Mouse (Mus musculus): ENCODE measurements around the gene Zfp747.

DNA sequence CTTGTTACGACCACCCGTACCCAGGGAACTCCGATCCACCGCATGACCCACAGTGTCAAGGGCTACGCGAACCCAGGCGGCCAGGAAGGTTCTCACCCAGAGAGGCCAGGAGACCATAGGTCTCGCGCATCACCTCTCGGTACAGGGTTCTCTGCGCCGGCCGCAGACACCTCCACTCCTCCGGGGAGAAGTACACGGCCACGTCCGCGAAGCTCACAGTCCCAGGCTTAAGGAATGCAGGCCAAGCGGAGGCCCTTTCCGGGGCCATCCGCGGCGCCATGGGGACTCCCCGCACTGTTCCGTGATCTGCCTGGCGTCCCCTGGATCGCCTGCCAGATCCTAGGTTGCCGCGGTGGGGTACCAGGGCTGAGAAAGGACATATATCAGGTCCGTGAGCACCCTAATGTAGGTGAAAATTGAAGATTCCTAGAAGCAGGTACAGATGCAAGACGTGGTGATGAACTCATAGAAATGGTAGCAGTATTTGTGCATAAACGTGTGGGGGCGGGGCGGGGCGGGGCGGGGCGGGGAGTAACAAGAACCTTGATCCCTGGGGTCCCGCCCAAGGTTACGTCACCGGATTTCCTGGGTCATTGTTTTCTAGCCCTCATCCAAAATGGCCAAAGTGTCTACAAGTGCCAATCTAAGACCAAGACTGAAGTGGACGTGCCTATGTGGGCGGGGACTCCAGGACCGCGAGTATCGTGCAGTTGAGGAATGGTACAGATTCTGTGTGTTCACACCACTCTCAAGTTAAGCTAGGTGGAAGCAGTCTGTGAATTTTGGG lies 17.5 kb upstream of the Zfp747 start, which contains the start of gene E430018J23Rik:
- TF ChIP-seq CTCF (IDR thresholded peaks at IDR 0.05; ENCODE audit: extremely low read depth, insufficient read depth, low read length) = no peak
- peak; percentile 78; the same call in 1 of the 2 replicates for TF ChIP-seq POLR2A (IDR thresholded peaks at IDR 0.05; ENCODE audit: extremely low read depth, insufficient read depth, low read length)

All from cortical plate, adult 2 months (tissue).